Mouse (Mus musculus) liver, postnatal 0 days (tissue): ENCODE data around the gene Rrp36. TPM values are rescaled to one million over a fixed set of nuclear protein-coding genes. Genes with fewer than 3 reads are reported as not detected.

Experiments used
- ATAC-seq: fragments of 200-750 bp; cut with Nextera tagmentation; 2 replicates; pipeline ENCODE4 v1.8.0; 2017; ENCODE audit warnings: mild to moderate bottlenecking, moderate library complexity
- DNase-seq: peaks from one replicate; pipeline ENCODE4 v3.0.0-alpha.2; 2016
- H3K27ac ChIP-seq: fragments of 300-500 bp; sonication (generic); 2 replicates; pipeline ENCODE4 v1.5.1; 2014; ENCODE audit warnings: antibody characterized with exemption, moderate library complexity, mild to moderate bottlenecking, low read depth
- H3K27me3 ChIP-seq: fragments of 300-500 bp; sonication (generic); 2 replicates; pipeline ENCODE4 v1.6.1; 2014; ENCODE audit warnings: low read length, control low read depth, mixed read lengths; ENCODE audit not compliant: insufficient read depth
- H3K36me3 ChIP-seq: fragments of 300-500 bp; sonication (generic); replicated peaks from 2 replicates; pipeline ENCODE4 v1.6.1; 2014; ENCODE audit warnings: mild to moderate bottlenecking, control low read depth, low read length, moderate library complexity, mixed read lengths; ENCODE audit not compliant: insufficient read depth
- H3K4me1 ChIP-seq: fragments of 300-500 bp; sonication (generic); 2 replicates; pipeline ENCODE4 v1.6.1; 2014; ENCODE audit warnings: antibody characterized with exemption, mild to moderate bottlenecking, control low read depth; ENCODE audit not compliant: insufficient read depth
- H3K4me2 ChIP-seq: fragments of 300-500 bp; sonication (generic); 2 replicates; pipeline ENCODE4 v1.6.1; 2014; ENCODE audit warnings: low read depth, mild to moderate bottlenecking, low read length, moderate library complexity, mixed read lengths
- H3K4me3 ChIP-seq: fragments of 300-500 bp; sonication (generic); 2 replicates; pipeline ENCODE4 v1.5.1; 2014; ENCODE audit warnings: low read depth, low read length
- H3K9ac ChIP-seq: fragments of 300-500 bp; sonication (generic); replicated peaks from 2 replicates; pipeline ENCODE4 v1.6.1; 2014; ENCODE audit warnings: mild to moderate bottlenecking, moderate library complexity
- H3K9me3 ChIP-seq: fragments of 300-500 bp; sonication (generic); 2 replicates; pipeline ENCODE4 v1.6.1; 2016; ENCODE audit warnings: mild to moderate bottlenecking, control low read depth, low read length, mixed read lengths
- CTCF ChIP-seq: sonication (generic); IDR thresholded peaks from 2 replicates; pipeline ENCODE4 v1.5.1; 2016; ENCODE audit warnings: antibody characterized with exemption, low read depth
- EP300 ChIP-seq: IDR thresholded peaks from 2 replicates; pipeline ENCODE4 v1.6.1; 2016; ENCODE audit warnings: antibody characterized with exemption, low read depth, mild to moderate bottlenecking
- WGBS: fragments of 180-500 bp; shearing (Covaris S2); extraction: QIAGEN DNeasy Blood & Tissue Kit; methylation state at CpG from one replicate; pipeline ENCODE4 v1.1.7; 2014; ENCODE audit not compliant: insufficient replicate concordance; 5-methylcytosine and 5-hydroxymethylcytosine counted together
- polyA plus RNA-seq: library from polyadenylated mRNA; unstranded; fragments of >200 nt; fragmentation: Nextera tagmentation; extraction: Ambion mirVana; gene quantifications from 2 replicates; pipeline ENCODE4 v1.2.1, GENCODE M21; 2015

Rrp36 gene
- polyA plus RNA-seq, 1 experiment from 2014 or later = 28.1 TPM

DNA sequence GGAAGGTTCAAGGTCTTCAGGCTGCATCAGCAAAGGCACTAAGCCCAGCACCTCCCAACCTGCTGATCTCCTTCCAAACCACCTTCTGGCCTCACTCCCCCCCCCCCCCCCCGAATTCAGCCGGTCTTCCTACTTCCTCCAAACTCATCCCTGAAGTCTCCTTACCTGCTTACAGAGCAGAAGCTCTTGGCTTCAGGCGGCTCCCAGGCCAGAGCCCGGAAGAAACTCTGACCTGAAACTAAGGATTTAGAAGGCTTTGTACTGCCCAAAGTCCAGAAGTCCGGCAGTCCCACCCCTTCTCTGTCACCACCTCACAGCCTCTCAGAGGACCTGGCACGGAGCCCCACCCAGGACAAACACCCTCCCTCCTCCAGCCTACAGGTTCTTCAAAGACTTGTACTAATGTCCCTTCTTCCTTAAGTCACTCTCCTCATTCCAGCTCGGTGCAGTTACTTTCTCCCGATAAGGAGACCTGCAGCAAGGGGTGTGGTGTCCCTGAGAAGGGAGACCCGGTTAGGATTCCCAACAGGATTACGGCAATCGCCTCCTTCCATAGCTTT lies 29.2 kb downstream of the Rrp36 start:
- Histone ChIP-seq H3K9ac (peak overlapping the region; percentile 64), H3K9me3 (no peaks in the 10 kb centered on the region), H3K4me1 (peaks cover 25% of the 10 kb centered on the region), H3K36me3 (peaks cover 16% of the 10 kb centered on the region), H3K4me3 (peak overlapping the region; percentile 98), H3K4me2 (peak overlapping the region; percentile 91), H3K27ac (peak overlapping the region; percentile 81), H3K27me3 (no peaks in the 10 kb centered on the region)
- DNase-seq = peak; percentile 67
- TF ChIP-seq EP300 = no peak
- no peak for TF ChIP-seq CTCF
- peak; percentile 26 for ATAC-seq
- 9% methylated on average over 11 of the region's 11 CpGs for WGBS

DNA sequence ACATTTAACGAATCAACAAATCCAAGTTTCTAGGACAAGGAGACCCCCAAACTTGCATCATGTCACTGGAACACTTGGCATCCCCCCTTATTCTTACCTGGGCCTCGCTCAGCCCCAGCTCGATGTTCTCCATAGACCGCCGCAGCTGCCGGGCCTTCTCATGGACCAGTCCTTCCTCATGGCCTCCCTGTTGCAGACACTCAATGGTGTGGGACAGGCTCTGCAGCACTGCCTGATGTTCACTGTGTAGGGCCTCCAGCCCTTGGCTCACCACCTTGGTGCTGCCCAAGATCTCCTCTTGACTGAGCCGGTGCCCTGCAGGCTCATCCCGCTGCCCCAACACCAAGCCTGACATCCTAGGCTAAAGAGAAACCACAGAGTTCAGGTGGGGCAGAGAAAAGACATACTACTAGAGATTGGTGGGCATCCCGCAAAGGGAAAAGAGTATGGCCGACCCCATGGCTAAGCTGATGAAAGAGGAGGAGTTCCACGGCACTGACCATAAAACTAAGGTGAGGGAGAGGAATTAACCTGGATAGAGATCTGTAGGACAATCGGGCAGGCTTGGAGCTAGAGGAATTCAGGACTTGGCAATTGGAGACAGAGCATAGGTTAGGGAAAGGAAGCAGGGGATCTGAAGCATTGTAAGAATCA lies 29.9 kb downstream of the Rrp36 start:
- peak overlapping the region; percentile 81; the same call in 1 of the 2 replicates for H3K27ac ChIP-seq

GRCm38 (mm10) chr17:46642060-46642459 lies 32.1 kb downstream of the Rrp36 start:
- ATAC-seq = no peak

More for the DNA sequence above, 29.9 kb downstream of the Rrp36 start:
- Histone ChIP-seq H3K27me3 (no peaks in the 10 kb centered on the region), H3K36me3 (peaks cover 21% of the 10 kb centered on the region), H3K4me2 (peak overlapping the region; percentile 91), H3K9ac (peak overlapping the region; percentile 64), H3K9me3 (no peaks in the 10 kb centered on the region), H3K4me1 (peaks cover 23% of the 10 kb centered on the region), H3K4me3 (peak overlapping the region; percentile 98)
- no peak for TF ChIP-seq CTCF
- TF ChIP-seq EP300 = no peak
- ATAC-seq (no peak), DNase-seq (no peak)
- WGBS = 83% methylated on average over 12 of the region's 12 CpGs

DNA sequence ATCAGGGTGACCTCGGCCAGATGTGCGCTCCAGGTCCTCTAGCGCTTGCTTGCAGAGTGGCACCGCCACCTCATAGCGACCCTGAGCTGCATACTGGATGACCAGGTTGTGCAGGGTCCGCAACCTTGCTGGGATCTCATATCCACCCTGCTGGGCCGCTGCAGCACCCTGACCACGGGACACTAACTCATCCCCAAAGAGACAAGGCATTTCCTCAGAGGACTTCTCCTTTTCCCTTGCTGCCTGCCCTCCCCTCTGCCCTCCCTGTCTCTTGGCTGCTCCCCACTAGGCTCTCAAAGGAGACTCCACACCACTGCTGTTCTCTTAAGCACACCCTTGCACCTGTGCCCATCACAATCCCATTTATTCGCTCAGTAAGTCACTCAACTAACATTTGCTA lies 34.2 kb downstream of the Rrp36 start:
- no peaks in the 10 kb centered on the region for H3K27me3 ChIP-seq
- no peak overlapping the region for H3K27ac ChIP-seq
- ATAC-seq (no peak), DNase-seq (no peak)
- TF ChIP-seq CTCF = no peak
- no peak for TF ChIP-seq EP300
- H3K9ac ChIP-seq = no peak overlapping the region
- no peak overlapping the region for H3K4me3 ChIP-seq
- no peak overlapping the region for H3K4me2 ChIP-seq
- WGBS = 53% methylated on average over 9 of the region's 9 CpGs
- peaks cover 10% of the 10 kb centered on the region; the same call in 1 of the 2 replicates for H3K4me1 ChIP-seq
- H3K9me3 ChIP-seq = no peaks in the 10 kb centered on the region
- peaks cover 20% of the 10 kb centered on the region for H3K36me3 ChIP-seq

More at GRCm38 (mm10) chr17:46642060-46642459, 32.1 kb downstream of the Rrp36 start:
- no peak for DNase-seq
- H3K27ac ChIP-seq = no peak overlapping the region
- H3K36me3 ChIP-seq = peaks cover 12% of the 10 kb centered on the region
- H3K4me2 ChIP-seq = no peak overlapping the region
- H3K27me3 ChIP-seq = no peaks in the 10 kb centered on the region
- 87% methylated on average over 17 of the region's 17 CpGs for WGBS
- H3K4me1 ChIP-seq = peaks cover 21% of the 10 kb centered on the region
- H3K4me3 ChIP-seq = no peak overlapping the region
- H3K9me3 ChIP-seq = no peaks in the 10 kb centered on the region
- TF ChIP-seq EP300 (no peak), CTCF (no peak)
- no peak overlapping the region for H3K9ac ChIP-seq

GRCm38 (mm10) chr17:46636831-46637523 lies 37.2 kb downstream of the Rrp36 start:
- peak overlapping the region; percentile 23; the same call in 1 of the 2 replicates for H3K4me2 ChIP-seq
- H3K9ac ChIP-seq = no peak overlapping the region
- ATAC-seq (peak; percentile 45; the same call in 1 of the 2 replicates), DNase-seq (peak; percentile 53)
- H3K4me1 ChIP-seq = no peaks in the 10 kb centered on the region
- no peaks in the 10 kb centered on the region for H3K27me3 ChIP-seq
- H3K27ac ChIP-seq = no peak overlapping the region
- peak; percentile 73 for TF ChIP-seq CTCF
- TF ChIP-seq EP300 = no peak
- peaks cover 28% of the 10 kb centered on the region for H3K36me3 ChIP-seq
- 24% methylated on average over 15 of the region's 15 CpGs for WGBS
- no peaks in the 10 kb centered on the region for H3K9me3 ChIP-seq
- H3K4me3 ChIP-seq = no peak overlapping the region
